Mouse (Mus musculus) spleen, adult 10 weeks (tissue): ENCODE measurements around the gene Tmigd1. TPM values are rescaled to one million over a fixed set of nuclear protein-coding genes. Genes with fewer than 3 reads are reported as not detected.

Experiments used
- polyA plus RNA-seq: library from polyadenylated mRNA; stranded (reverse); fragments of 350-450 nt; fragmentation: Illumina TruSeq; extraction: RNeasy Lipid Tissue Mini Kit (QIAGEN cat#74804); gene quantifications from one replicate; pipeline ENCODE4 v1.2.3, GENCODE M21; 2015; ENCODE audit warnings: low replicate concordance; ENCODE audit not compliant: insufficient read depth

Gene Tmigd1
- polyA plus RNA-seq, result not detected

DNA sequence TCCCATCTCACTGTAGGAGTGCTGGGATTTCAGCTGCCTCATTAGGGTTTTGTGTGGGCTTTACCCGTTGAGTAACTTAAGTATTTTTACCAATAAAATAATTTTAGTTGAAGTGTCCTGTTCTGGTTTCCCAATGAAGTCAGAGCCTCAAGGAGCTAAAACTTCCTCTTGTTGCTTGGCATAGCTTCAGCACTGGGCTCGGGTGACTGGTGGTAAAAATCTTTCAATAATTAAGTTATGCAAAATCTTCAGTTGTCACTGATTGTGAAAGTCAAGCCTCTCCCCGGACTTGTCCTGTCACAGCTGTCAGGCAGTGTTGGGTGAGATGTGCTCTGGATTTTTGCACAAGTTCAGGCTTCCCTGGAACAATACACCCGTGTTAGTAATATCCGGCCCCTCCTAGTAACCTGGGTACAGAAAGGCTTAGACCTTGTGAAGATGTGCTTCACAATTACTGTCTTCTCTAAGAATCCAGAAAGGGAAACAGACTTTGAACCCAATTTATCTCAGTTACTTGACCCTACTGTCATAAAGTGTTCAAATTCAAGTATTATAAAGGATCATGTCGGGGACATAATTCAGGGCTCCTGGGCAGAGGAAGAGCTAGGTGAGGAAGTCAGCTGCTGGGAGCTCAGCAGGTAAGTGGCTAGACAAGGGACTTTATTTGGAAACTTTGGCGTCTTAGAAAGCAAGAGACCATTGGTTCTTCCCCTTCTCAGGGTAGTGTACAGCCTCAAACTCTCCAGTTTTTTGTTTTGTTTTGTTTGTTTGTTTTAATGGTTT lies at the start of gene Tmigd1:
Gene Tmigd1 (plus strand): TSS at position 581 of the 783 bp plus-strand sequence.

GRCm38 (mm10) chr11:76924759-76925236 lies 22.8 kb downstream of the Tmigd1 start, which contains the start of gene Blmh:
TSS of gene Blmh (plus strand) at chr11:76924809.

Other genes with a start within 250 kb of the Tmigd1 start
- gene Bhlha9, start 229.7 kb upstream of the Tmigd1 start, polyA plus RNA-seq, result not detected
- gene Trarg1, start 222.4 kb upstream of the Tmigd1 start, polyA plus RNA-seq, result 1.4 TPM
- 43.6 TPM for gene Gosr1, start 138.6 kb upstream of the Tmigd1 start, polyA plus RNA-seq
- gene Cpd, start 55.1 kb upstream of the Tmigd1 start, polyA plus RNA-seq, result 14.8 TPM
- gene Blmh, start 22.6 kb downstream of the Tmigd1 start, polyA plus RNA-seq, result 65.2 TPM
- gene Slc6a4, start 96.4 kb downstream of the Tmigd1 start, polyA plus RNA-seq, result 2.7 TPM
- 34.9 TPM for gene Nsrp1, start 176.3 kb downstream of the Tmigd1 start, polyA plus RNA-seq